Mouse (Mus musculus): ENCODE measurements around the gene Gpr176. TPM values are rescaled to one million over a fixed set of nuclear protein-coding genes. Genes with fewer than 3 reads are reported as not detected.

Gene Gpr176
- polyA plus RNA-seq, 2 experiments: 0.28 to 0.36 TPM

DNA sequence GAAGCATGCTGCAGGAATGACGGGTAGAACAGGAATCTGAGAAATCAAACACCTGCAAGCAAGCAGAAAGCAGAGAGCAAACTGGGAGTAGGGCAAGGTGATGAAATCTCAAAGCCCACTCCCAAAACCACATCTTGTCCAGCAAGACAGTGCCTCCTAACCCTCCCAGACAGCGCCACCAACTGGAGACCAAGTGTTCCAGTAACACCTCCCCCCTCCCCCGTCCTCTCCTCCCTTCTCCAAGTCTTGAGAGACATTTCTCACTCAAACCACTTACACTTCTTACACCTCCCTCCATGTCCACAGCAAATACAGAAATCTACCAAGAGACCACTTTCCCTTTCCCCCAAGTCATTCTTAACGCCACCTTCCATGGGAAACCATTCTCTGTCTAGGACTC, 51.4 kb downstream of the Gpr176 start:
- TF ChIP-seq POLR2A (IDR thresholded peaks at IDR 0.05; ENCODE audit: borderline replicate concordance, extremely low read depth, insufficient read depth, insufficient read length): no peak
- 73% methylated on average over 4 of the region's 4 CpGs for WGBS

DNA sequence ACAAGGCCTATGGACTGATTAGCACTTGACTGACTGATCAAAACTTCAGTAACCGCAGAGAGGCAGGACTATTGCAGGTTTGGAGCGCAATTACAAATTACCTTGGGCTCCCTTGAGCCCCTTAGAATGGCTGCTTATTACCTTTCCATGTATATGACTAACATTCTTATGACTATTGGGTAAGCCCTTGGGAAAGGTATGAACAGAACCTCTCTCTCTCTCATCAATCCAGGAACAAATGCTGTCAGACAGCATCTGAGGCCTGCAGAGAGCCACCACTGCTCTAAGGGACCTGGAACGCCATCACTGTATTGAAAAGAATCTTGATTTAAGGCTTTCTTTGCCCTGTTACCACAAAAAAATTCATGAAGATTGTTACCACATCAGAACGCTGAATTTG, 52.1 kb downstream of the Gpr176 start:
- H3K4me3 ChIP-seq (replicated peaks; ENCODE audit: low read length): no peak overlapping the region
- no peak for TF ChIP-seq POLR2A (IDR thresholded peaks at IDR 0.05; ENCODE audit: borderline replicate concordance, extremely low read depth, insufficient read depth, insufficient read length)
- H3K36me3 ChIP-seq (ENCODE audit: control insufficient read depth, insufficient read depth, low read length): no peaks in the 10 kb centered on the region
- H3K9ac ChIP-seq (ENCODE audit: low read depth, low read length, severe bottlenecking): no peak overlapping the region
- no peak overlapping the region for H3K27ac ChIP-seq (replicated peaks; ENCODE audit: low read depth, low read length)
- DNase-seq (ENCODE audit: low spot score): no peak
- H3K4me1 ChIP-seq (ENCODE audit: control insufficient read depth, insufficient read depth, low read length): no peaks in the 10 kb centered on the region
- no peak for ATAC-seq (ENCODE audit: low FRiP score, low read depth)
- no peaks in the 10 kb centered on the region for H3K9me3 ChIP-seq (ENCODE audit: control insufficient read depth, low read length)
- WGBS: 90% methylated on average over 4 of the region's 4 CpGs
- no peak overlapping the region for H3K4me2 ChIP-seq (replicated peaks; ENCODE audit: low read depth, low read length, severe bottlenecking)
- no peaks in the 10 kb centered on the region for H3K27me3 ChIP-seq (ENCODE audit: control insufficient read depth, insufficient read depth, low read length)

More for the DNA sequence above, 51.4 kb downstream of the Gpr176 start:
- H3K4me1 ChIP-seq (ENCODE audit: control insufficient read depth, insufficient read depth, low read length): no peaks in the 10 kb centered on the region
- H3K9ac ChIP-seq (ENCODE audit: low read depth, low read length, severe bottlenecking): no peak overlapping the region
- ATAC-seq (ENCODE audit: low FRiP score, low read depth): no peak
- H3K27ac ChIP-seq (replicated peaks; ENCODE audit: low read depth, low read length): no peak overlapping the region
- H3K9me3 ChIP-seq (ENCODE audit: control insufficient read depth, low read length): no peaks in the 10 kb centered on the region
- no peak for DNase-seq (ENCODE audit: low spot score)
- H3K4me3 ChIP-seq (replicated peaks; ENCODE audit: low read length): no peak overlapping the region
- H3K4me2 ChIP-seq (replicated peaks; ENCODE audit: low read depth, low read length, severe bottlenecking): no peak overlapping the region
- no peaks in the 10 kb centered on the region for H3K27me3 ChIP-seq (ENCODE audit: control insufficient read depth, insufficient read depth, low read length)
- H3K36me3 ChIP-seq (ENCODE audit: control insufficient read depth, insufficient read depth, low read length): no peaks in the 10 kb centered on the region

DNA sequence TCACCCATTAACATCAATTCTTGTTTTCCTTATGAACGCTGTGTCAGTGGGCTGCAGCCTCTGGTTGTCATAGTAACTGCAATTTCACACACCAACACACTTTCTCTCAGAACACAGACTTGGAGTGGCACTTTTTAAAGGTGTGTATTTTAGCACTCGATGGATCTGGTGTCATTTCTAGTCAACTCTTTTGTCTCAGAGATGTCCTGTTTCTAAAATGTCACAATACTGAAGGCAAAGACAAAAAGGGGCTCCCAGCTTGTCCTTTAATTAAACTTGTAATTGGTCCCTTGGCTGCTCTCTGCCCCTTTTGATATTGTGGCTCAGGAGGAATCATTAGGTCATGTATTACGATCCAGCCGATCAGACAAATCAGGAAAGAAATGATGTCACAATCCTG, 52.7 kb downstream of the Gpr176 start:
- ATAC-seq (ENCODE audit: low FRiP score, low read depth) (no peak), DNase-seq (ENCODE audit: low spot score) (no peak)
- Histone ChIP-seq H3K9me3 (ENCODE audit: control insufficient read depth, low read length) (no peaks in the 10 kb centered on the region), H3K27me3 (ENCODE audit: control insufficient read depth, insufficient read depth, low read length) (no peaks in the 10 kb centered on the region), H3K9ac (ENCODE audit: low read depth, low read length, severe bottlenecking) (no peak overlapping the region), H3K4me3 (replicated peaks; ENCODE audit: low read length) (no peak overlapping the region), H3K36me3 (ENCODE audit: control insufficient read depth, insufficient read depth, low read length) (no peaks in the 10 kb centered on the region), H3K4me2 (replicated peaks; ENCODE audit: low read depth, low read length, severe bottlenecking) (no peak overlapping the region), H3K27ac (replicated peaks; ENCODE audit: low read depth, low read length) (no peak overlapping the region), H3K4me1 (ENCODE audit: control insufficient read depth, insufficient read depth, low read length) (no peaks in the 10 kb centered on the region)
- 81% methylated on average over 4 of the region's 4 CpGs for WGBS
- TF ChIP-seq POLR2A (IDR thresholded peaks at IDR 0.05; ENCODE audit: borderline replicate concordance, extremely low read depth, insufficient read depth, insufficient read length): no peak

DNA sequence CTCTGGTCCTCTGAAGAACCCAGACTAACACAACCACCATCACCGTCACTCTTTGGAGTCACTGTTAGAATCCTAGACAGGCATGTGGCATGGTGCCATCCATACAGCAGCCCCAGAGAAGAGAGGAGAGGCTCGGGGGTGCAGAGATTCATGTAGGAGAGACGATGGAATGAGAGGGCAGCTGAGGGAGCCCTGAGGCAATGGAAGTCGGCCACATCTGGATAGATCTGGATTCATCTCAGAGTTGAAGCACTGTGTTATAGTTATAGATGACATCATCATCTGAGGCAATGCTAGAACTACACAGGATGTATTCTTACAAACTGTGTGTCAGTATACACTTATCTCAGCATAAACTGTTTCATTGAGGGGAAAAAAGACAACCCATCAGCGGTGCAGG, 54.0 kb downstream of the Gpr176 start:
- 58% methylated on average over 5 of the region's 5 CpGs for WGBS
- Histone ChIP-seq H3K4me2 (replicated peaks; ENCODE audit: low read depth, low read length, severe bottlenecking) (no peak overlapping the region), H3K27me3 (ENCODE audit: control insufficient read depth, insufficient read depth, low read length) (no peaks in the 10 kb centered on the region), H3K4me1 (ENCODE audit: control insufficient read depth, insufficient read depth, low read length) (no peaks in the 10 kb centered on the region), H3K9me3 (ENCODE audit: control insufficient read depth, low read length) (no peaks in the 10 kb centered on the region), H3K4me3 (replicated peaks; ENCODE audit: low read length) (no peak overlapping the region), H3K27ac (replicated peaks; ENCODE audit: low read depth, low read length) (no peak overlapping the region), H3K9ac (ENCODE audit: low read depth, low read length, severe bottlenecking) (no peak overlapping the region), H3K36me3 (ENCODE audit: control insufficient read depth, insufficient read depth, low read length) (no peaks in the 10 kb centered on the region)
- no peak for ATAC-seq (ENCODE audit: low FRiP score, low read depth)
- no peak for DNase-seq (ENCODE audit: low spot score)
- TF ChIP-seq POLR2A (IDR thresholded peaks at IDR 0.05; ENCODE audit: borderline replicate concordance, extremely low read depth, insufficient read depth, insufficient read length): no peak

DNA sequence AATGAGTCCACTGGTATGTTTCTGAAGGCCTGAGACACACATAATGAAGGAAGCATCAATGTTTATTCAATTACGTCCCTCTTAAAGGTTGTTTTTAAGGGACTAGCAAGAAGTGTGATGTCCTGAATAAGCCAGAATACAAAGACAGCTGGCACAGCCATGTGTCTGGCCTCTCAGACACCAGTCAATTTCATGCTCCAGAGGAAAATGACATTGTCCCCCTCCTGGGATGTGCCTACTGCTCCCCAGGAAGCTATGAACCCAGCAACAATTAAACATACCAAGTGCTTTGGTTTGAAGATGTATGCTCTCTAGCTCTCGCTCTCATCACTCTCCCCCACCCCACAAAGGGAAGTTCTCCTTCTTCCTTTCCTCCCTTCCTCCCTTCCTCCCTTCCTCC, 56.3 kb downstream of the Gpr176 start:
- H3K4me2 ChIP-seq (replicated peaks; ENCODE audit: low read depth, low read length, severe bottlenecking): no peak overlapping the region
- 81% methylated on average over 2 of the region's 2 CpGs for WGBS
- no peak overlapping the region for H3K9ac ChIP-seq (ENCODE audit: low read depth, low read length, severe bottlenecking)
- no peaks in the 10 kb centered on the region for H3K27me3 ChIP-seq (ENCODE audit: control insufficient read depth, insufficient read depth, low read length)
- no peak for DNase-seq (ENCODE audit: low spot score)
- no peaks in the 10 kb centered on the region for H3K36me3 ChIP-seq (ENCODE audit: control insufficient read depth, insufficient read depth, low read length)
- no peak overlapping the region for H3K27ac ChIP-seq (replicated peaks; ENCODE audit: low read depth, low read length)
- H3K4me1 ChIP-seq (ENCODE audit: control insufficient read depth, insufficient read depth, low read length): no peaks in the 10 kb centered on the region
- H3K9me3 ChIP-seq (ENCODE audit: control insufficient read depth, low read length): no peaks in the 10 kb centered on the region
- TF ChIP-seq POLR2A (IDR thresholded peaks at IDR 0.05; ENCODE audit: borderline replicate concordance, extremely low read depth, insufficient read depth, insufficient read length): no peak
- no peak overlapping the region for H3K4me3 ChIP-seq (replicated peaks; ENCODE audit: low read length)
- no peak for ATAC-seq (ENCODE audit: low FRiP score, low read depth)
